Mouse (Mus musculus) c-Kit-negative CD71-positive TER-119-positive erythroid progenitor cells, embryonic 14.5 days (primary cell): ENCODE measurements around the gene Cfap97d2.
"Not testable (repeated sequence)": the region's sequence is repeated elsewhere in the genome, so short reads cannot be mapped to it uniquely, and the experiment has no call there.

Source experiments
- DNase-seq: peaks from one replicate; pipeline ENCODE4 v3.0.0-alpha.2; 2013; ENCODE audit warnings: low read depth, low spot score

The Cfap97d2 gene

DNA sequence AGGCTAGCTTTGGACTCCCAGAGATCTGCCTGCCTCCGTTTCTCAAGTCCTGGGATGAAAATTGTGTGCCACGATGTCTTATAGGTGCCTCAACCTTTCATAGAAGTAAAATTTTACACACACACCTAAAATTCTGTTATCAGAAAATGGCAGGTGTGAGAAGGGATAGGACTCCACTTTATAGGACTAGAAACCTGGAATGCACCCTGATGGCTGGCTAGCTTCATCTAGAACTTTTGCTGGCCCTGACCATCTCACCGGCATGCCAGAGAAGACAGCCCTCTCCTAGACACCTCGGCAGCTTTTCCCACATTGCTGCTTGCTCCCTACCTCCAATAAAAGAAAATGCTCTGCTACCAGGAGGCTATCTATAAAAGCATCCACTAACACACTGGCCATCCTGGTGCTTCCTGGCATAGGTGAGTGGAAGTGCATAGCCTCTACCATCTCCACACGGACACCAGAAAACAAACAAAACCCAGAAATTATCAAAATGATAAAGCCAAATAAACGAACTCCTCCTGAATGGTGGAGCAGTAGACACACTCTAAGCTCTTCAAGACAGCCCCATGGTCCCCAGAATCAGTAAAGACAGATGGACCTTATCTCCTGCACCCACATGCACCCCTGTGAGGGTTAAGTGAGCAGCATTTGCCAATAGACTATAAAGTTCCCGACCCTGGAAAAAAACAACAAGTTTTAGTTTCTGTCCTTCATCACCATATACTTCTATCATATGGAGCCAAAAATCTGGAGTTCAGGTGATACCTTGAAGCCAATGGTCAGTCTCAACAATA, 35.3 kb downstream of the Cfap97d2 start:
- peak; percentile 60 for DNase-seq

DNA sequence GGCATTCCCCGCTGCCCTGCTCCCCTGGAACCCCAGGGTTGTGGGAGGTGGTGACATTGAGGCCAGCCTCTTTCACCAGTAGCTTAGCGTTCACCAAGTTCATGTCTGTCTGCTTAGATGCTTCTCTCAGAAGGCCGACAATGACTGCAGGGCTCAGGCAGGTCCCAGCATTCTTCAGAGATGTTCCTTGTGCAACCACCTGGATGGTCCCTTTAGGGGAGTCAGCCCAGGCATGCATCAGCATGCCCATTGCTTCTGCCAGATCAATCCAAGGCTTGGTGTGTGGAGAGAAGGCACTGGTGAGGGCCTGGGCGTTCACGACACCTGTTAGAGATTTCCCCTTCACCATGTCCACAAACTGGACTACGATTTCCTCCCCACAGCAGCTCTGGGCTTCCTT, 40.5 kb downstream of the Cfap97d2 start:
- DNase-seq: not testable (repeated sequence)

DNA sequence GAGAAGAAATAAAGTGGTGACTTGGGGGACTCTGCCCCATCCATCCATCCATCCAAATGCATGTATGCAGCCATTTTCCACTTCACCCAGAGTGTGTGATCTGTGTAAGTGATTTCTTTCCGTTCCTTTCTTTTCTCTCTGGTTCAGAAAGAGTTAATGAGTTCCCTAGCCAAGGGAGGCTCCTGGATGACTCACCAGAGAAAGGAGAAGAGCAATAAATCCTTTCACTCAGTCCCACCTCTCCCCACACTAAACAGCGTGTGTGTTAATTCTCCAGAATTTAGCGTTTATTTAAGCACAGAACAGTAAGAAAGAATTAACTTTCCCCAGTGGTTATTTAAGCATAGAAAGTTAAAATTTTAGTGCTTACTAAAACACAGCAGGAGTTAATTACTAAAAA, 41.9 kb downstream of the Cfap97d2 start:
- DNase-seq: no peak

DNA sequence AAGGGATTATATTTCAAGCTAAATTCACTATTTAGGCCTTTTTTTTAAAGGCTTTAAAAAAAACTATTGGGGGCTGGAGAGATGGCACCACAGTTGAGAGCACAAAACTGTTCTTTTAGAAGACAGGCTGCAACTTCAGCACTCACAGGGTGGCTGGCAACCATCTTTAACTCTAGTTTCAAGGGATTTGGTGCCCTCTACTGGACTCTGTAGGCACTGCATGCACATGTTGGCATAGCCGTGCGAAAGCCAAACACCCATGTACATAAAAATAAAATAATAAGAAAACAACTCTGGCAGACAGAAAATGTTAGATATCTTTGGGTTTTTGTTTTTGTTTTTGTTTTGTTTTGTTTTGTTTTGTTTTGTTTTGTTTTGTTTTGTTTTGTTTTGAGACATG, 48.0 kb downstream of the Cfap97d2 start:
- DNase-seq: peak; percentile 65

DNA sequence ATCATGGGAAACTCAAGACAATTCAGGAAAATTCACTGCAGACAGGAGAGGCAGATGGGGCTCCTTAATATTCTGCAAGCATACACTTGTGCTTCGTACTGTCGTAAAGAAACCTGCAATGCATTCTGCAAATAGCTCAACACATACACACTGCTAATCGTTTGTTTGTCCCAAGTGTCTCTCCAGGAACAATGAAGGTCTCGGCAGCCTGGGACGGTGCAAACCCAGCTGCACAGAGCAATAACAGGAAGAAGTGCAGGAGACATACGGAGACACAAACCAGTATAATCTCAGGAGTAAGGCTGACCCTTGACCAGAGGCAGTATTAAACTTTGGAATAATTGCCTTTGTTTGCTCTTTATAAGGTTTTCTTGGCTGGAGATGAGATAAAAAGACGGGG, 50.8 kb downstream of the Cfap97d2 start:
- DNase-seq: no peak

DNA sequence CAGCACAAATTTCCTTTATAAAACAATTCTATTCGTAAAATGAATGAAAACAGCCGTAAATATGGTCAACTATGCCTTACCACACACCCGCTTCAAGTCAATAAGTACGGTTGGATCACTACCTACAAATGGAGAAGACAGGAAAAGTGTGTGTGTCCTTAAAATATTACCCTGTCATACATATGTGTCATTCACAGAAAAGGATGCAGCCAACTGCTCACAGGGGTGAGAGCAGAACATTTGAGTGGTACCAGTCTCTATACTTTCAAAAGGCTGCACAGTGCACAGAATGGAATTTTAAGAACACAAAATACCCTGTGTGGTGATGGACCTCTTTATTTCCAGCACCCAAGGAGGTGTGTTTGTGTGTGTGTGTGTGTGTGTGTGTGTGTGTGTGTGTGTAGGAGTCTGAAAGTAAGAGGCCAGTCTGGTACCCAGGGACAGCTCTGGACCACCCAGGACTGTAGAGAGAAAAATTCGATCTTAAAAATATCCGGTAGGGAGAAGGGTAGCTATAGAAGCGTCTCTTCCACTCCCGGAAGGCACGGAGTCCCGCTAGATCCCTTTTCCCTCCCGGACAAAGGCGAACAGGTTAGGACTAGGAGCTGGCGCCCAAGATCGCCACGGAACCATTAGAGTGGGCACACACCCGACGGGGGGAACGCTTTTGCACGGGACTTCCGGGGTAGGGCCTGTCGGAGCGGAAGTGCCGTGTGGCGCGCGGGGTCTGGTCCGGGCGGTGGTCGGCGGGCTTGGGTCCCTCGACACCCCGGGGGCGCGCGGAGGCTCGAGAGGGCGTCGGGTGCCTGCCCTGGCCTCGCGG, 51.5 kb downstream of the Cfap97d2 start, which contains the start of gene Cdc16:
Gene Cdc16, plus strand, starts transcription at position 695 of the 823 bp plus-strand sequence.
- peak; percentile 68 for DNase-seq

DNA sequence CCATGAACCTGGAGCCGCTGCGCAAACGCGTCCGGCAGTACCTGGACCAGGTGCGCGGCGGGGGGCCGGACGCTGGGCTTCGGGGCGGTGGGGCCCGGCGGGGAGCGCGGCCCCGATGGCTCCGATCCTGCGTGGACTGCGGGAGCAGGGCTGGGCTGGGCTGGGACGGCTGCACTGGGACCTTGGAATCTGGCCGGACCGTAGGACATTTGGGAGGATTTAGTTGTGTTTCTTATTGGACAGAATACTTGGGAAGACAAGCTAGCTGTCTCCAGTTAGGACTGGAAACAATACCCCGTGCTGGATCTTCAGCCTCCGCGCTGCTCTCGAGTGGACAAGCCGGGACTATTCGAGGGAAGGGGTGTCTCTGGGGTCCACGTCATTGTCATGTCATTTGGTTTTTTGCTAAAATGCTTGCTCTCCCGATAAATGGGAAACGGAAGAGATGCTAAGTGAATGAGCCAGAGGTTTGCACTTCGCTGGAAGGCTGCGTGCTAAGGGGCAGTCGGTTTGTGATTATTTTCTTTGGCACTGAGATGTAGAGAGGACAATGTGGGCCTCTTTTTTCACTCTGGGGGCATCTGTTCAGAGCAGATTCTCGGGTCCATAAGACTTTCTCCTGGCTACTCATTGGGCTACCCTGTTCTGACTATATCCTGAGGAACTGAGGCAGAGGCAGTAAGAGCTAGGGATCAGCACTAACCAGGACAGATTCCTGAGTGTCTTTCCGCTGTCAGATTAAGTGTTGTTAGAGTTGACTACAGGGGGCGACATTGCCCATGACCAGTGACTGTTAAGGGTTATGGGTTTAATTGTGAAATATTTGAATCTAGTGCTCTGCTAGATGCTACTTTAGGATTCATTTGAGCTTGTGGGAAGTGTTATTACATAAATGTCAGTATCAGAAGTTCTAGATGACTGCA, 52.4 kb downstream of the Cfap97d2 start:
- DNase-seq: peak; percentile 59

DNA sequence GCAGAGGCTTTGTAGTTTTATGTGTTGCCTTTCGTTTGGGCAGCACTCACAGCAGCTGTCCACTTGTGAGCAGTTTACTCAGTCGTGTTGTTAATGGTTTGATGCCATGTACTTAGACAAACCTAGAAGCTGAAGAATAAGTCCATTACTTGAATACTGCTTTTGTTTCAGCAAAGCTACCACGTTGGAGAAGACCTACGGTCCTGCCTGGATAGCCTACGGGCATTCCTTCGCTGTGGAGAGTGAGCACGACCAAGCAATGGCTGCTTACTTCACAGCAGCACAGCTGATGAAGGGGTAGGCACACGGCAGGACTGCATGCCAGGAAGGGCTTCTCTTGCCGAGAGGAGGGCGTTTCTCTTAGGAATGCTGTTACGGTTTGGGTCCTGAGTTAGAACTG, 63.5 kb downstream of the Cfap97d2 start:
- DNase-seq: no peak

DNA sequence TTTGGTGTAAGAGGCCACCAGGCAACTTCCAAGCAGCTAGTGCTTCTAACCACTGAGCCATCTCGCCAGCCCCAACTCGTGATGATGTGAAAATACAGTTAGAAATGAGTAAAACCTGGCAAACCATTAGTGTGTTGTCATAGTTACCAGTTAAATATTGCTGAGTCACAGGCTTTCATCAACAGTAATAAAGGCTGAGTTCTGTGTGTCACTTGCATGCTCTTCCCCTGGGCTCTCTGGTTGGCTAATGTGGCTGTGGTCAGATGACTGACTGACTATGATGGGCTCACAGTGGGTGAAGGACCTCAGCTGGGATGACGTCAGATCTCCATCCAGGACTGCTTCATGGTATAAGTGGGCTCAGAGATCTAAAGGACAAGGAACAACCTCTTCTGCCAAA, 74.8 kb downstream of the Cfap97d2 start:
- no peak for DNase-seq

DNA sequence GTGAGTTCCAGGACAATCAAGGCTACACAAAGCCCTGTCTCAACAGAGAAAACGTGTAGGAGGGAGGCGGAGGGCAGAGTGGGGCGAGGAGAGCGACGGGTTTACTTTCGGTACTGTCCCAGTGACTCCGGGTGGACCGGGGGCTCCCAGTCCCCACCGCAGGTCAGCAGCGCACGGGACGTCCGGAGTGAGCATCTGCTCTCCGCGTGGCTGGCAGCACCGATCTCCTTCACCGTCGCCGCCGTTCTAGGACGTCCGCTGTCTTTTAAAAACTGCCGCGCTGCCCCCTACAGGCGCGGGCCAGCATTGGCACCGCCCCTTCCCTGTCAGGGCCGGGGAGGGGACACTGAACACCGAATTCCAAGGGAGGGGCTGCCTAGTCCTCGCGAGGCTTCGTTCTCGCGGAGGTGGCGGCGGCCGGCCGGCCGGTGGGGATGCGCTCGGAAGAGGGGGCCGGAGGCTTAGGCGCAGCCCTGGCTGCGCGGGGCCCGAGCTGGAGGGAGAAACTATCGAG, 79.6 kb downstream of the Cfap97d2 start, which contains the start of gene Upf3a:
Gene Upf3a, plus strand, starts transcription at position 366 of the 514 bp plus-strand sequence.
- peak; percentile 86 for DNase-seq

DNA sequence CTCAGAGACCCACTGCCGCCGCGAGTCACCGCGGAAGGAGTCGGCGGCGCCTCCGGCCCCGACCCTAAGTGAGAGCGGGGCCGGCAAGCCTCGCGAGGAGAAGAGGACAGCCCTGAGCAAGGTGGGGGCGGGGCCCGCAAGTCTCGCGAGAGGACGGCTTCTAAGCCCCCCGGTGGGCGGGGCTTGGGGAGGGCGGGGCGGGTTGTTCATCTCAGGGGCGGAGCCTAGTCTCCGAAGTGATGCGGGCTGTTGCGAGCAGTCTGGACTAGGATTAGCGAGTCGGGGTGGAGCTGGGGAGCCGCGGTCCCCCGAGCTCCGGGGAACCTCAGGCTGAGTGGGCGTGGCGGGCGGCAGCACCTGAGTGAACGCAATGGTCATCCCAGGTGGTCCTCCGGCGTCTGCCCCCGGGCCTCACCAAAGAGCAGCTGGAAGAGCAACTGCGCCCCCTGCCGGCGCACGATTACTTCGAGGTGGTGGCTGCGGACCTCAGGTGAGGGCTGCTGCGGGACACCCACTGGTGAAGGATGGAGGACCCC, 80.1 kb downstream of the Cfap97d2 start:
- DNase-seq: peak; percentile 95

DNA sequence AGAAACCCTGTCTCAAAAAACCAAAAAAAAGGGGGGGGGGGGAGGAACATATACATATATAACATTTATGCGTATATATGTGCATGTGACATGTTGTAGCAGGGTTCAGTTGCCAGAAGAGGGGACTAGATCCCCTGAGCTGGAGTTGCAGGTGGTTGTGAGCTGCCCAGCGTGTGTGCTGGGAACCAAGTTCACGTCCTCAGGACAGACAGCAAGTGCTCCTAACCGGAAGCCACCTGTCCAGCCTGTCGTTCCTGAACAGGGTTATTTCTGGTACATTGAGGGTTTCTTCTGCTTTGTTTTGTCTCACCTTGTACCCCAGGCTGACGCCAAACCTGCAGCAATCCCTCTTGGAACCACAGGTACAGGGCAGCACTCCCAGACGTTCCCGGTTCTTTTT, 83.9 kb downstream of the Cfap97d2 start:
- DNase-seq: no peak
